Mouse (Mus musculus): ENCODE measurements around the gene Lman1l. TPM values are rescaled to one million over a fixed set of nuclear protein-coding genes. Genes with fewer than 3 reads are reported as not detected.
A peak's percentile ranks its signal among the peaks of the same experiment; 100 is the strongest.

The Lman1l gene
- total RNA-seq, 2 experiments from 2014 or later, result not detected

GRCm38 (mm10) chr9:57647286-57648108 is 26.9 kb upstream of the Lman1l start:
- ATAC-seq (replicated peaks; ENCODE audit: low FRiP score, poor library complexity, severe bottlenecking), result no peak

- no peak for ATAC-seq (replicated peaks; ENCODE audit: low FRiP score, poor library complexity, severe bottlenecking)
These were observed 26.1 kb upstream of the Lman1l start for GRCm38 (mm10) chr9:57646551-57647103.

GRCm38 (mm10) chr9:57644944-57645893 is 24.6 kb upstream of the Lman1l start:
- ATAC-seq (replicated peaks; ENCODE audit: low FRiP score, poor library complexity, severe bottlenecking), result peak; percentile 76

- ATAC-seq (replicated peaks; ENCODE audit: low FRiP score, poor library complexity, severe bottlenecking), result no peak
These were observed 23.9 kb upstream of the Lman1l start for GRCm38 (mm10) chr9:57644442-57644943.

- peak; percentile 50 for ATAC-seq (replicated peaks; ENCODE audit: low FRiP score, poor library complexity, severe bottlenecking)
These were observed 23.2 kb upstream of the Lman1l start for GRCm38 (mm10) chr9:57643856-57644180.

- ATAC-seq (replicated peaks; ENCODE audit: low FRiP score, poor library complexity, severe bottlenecking), result 0 out of 2 replicates have a peak, but pooled peaks have one; percentile 22
These were observed 22.7 kb upstream of the Lman1l start for GRCm38 (mm10) chr9:57643169-57643855.

- no peak for ATAC-seq (replicated peaks; ENCODE audit: low FRiP score, poor library complexity, severe bottlenecking)
These were observed 21.4 kb upstream of the Lman1l start for GRCm38 (mm10) chr9:57641775-57642550.

- no peak for ATAC-seq (replicated peaks; ENCODE audit: low FRiP score, poor library complexity, severe bottlenecking)
These were observed 20.4 kb upstream of the Lman1l start for GRCm38 (mm10) chr9:57641022-57641421.

- ATAC-seq (replicated peaks; ENCODE audit: low FRiP score, poor library complexity, severe bottlenecking), result peak; percentile 53
These were observed 19.8 kb upstream of the Lman1l start for GRCm38 (mm10) chr9:57640384-57640783.

GRCm38 (mm10) chr9:57639661-57640328 is 19.2 kb upstream of the Lman1l start:
- ATAC-seq (replicated peaks; ENCODE audit: low FRiP score, poor library complexity, severe bottlenecking), result no peak

- peak; percentile 83 for ATAC-seq (replicated peaks; ENCODE audit: low FRiP score, poor library complexity, severe bottlenecking)
These were observed 18.3 kb upstream of the Lman1l start for GRCm38 (mm10) chr9:57638651-57639459.

- no peak for ATAC-seq (replicated peaks; ENCODE audit: low FRiP score, poor library complexity, severe bottlenecking)
These were observed 17.3 kb upstream of the Lman1l start for GRCm38 (mm10) chr9:57637741-57638322.

- ATAC-seq (replicated peaks; ENCODE audit: low FRiP score, poor library complexity, severe bottlenecking), result no peak
These were observed 16.7 kb upstream of the Lman1l start for GRCm38 (mm10) chr9:57637272-57637671.

- ATAC-seq (replicated peaks; ENCODE audit: low FRiP score, poor library complexity, severe bottlenecking), result peak; percentile 52
These were observed 13.0 kb upstream of the Lman1l start for GRCm38 (mm10) chr9:57633481-57634024.

- ATAC-seq (replicated peaks; ENCODE audit: low FRiP score, poor library complexity, severe bottlenecking), result peak; percentile 70
These were observed 8.7 kb upstream of the Lman1l start for GRCm38 (mm10) chr9:57629118-57629874.

GRCm38 (mm10) chr9:57628717-57629116 is 8.1 kb upstream of the Lman1l start:
- ATAC-seq (replicated peaks; ENCODE audit: low FRiP score, poor library complexity, severe bottlenecking), result no peak

Data from erythroblast, adult 5-6 weeks (primary cell).